Mouse (Mus musculus) cerebellum, adult 9-10 months (tissue): ENCODE data around the gene Ispd.

Experiments used
- DNase-seq: peaks from one replicate; pipeline ENCODE4 v3.0.0; 2022

Ispd gene

DNA sequence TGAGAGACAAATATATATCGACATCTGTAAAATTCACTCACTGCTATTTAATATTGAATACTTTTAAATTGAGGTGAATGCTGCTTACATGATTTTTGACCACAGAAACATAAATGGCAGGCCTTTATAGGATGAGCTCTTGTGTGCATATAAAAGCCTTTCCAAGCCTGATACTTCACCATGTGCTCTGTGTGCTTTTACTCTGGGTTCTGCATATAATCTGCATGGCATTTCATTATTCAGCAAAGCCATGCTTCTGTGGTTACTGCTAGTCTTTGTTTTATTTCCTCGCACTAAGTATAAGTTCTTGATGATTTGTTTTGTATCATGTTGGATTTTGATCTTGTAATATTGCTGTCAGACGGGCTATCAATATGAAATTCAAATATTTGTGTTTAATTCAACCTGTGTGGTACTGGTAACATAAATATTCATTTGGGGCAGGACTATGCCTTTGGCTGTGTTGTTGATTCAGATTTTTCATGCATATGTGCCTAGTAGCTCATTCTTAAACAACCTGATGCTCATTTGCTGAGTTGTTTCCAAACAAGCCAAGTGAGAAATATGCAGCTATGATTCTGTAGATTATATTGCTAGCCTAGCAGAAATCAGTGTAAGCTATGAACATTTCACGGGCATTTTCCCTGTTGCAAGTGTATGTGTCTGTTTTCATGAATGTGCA is 189.3 kb downstream of the Ispd start:
- DNase-seq = no peak

DNA sequence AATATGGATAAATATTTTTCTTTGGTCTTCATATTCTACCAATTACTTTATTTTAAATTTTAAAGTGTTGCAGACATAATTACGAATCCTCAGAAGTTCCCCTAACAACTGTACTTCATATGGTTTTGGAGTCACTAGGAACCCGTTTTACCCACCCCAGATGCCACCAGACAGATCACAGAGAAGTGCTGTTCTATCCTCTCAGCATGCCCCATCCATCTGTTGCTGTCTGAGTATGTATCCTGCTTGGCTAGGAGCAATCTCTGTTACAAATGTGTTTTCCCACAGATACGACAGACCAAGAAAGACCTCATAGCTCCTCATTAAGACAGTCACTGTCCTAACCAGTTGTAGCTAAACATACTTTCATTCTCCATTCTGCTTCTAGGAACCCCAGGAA is 203.6 kb downstream of the Ispd start:
- DNase-seq = no peak

DNA sequence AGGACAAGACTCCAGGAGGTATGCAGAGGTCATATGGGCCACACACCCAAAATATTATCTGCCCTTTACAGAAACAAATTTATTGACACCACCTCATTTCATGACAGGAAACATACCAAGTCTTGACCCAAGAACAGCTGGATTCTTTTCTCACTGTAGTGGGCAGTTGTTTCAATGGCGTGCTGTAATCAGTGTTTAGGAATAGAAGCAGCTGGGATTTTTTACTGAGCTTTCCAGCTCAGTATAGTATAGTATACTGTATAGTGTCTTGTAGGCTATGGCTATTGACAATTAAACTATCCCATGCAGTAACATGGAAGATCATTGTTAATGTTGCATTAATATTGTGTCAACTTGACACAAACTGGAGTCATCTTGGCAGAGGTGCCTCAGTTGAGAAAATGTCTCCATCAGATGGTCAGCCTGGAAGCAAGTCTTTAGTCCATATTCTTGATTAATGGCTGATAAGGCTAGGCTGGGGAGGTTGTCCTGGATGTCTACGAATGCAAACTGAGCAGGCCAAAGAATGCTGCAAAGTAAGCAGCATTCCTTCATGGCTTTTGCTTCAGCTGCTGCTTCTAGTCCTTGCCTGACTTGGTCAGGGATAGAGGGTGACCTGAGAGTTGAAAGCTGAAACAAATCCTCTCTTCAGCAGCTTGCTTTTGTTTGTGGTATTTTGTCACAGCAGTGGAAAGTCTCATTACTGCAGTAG is 216.4 kb downstream of the Ispd start:
- DNase-seq = no peak

DNA sequence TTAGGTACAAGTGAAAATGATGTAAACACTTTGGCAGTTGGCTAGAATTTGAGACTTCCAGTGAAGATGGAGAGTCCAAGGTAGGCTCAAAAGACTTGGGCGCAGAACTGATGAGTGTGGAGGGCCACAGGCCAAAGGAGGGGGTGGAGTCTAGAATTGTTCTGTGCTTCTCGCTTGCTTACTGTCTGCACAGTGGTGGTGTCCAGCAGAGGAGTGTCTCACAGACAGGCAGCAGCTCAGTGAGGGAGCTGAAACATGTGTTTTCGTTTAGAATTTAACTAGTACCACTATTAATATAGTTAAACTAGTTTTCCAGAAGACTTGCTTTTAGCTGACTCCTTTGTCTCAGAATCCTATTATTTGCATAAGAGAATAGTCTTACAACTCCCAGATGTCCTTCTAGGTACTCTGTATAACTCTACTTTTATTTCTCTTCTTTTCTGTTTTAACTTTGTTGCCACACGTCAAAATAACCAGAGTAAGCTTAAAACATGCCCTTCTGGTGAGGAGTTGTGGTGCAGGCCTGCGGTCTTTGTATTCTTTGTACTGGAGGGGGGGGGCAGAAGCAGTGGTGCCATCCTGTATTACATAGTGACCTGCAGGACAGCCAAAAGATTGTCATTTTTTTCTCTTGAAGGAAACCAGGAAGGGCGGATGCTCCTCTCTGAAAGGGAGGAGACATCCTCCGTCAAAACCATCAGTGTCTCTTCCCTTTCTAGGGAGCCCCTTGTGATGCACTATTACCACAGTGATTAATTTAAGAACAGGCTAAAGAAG is 240.9 kb downstream of the Ispd start:
- no peak for DNase-seq

DNA sequence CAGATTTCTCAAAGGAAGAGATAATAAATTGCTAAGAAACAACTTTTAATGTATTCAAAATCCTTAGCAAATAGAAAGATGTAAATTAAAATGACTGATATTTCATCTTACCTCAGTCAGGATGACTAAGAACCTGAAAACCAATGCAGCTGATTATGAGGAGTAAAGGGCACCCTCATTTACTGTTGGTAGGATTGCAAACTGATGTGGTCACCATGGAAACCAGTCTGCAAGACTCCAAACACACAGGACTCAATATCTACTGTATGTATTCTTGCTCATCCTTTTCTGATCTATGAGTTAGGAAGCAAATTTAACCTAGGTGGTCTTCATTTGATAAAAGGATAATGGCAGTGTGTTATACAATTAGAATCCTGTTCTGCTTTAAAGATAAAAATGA is 246.0 kb downstream of the Ispd start:
- DNase-seq = no peak

DNA sequence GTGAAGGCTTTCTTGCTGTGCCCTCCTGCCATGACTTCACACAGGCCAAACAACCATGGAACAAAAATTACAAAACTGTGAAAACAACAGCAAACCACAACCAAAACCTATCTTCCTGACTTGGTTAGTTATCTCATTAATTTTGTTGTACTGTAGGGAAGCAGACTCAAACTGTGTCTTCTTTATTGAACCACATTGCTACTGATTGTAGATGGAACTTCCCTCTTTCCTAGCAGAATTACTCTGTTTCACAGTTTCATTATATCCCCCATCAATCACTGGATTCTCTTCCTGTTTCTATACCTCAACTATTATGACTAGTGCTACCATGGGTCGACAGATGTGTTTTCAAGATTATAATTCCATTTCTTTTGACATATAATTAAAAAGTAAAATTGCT is 251.2 kb downstream of the Ispd start:
- no peak for DNase-seq

DNA sequence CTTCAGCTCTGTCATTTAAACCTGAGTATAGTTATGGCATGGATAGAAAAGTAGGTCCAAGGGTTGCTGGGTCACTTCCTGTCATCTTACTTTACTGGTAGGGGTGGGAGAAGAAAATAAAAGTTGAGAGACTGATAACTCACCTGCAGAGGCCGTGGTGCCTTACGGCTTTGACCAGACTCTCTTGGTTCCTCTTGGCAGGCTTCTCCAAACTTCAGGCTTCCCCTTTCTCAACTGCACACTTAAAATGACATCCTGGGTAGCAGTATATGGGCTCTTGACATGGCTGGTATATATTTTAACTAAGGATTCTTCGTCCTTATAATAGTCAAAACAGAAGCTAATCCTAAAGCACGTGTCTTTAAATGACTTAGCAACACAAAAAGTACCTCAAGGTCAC is 266.3 kb downstream of the Ispd start:
- DNase-seq = no peak

DNA sequence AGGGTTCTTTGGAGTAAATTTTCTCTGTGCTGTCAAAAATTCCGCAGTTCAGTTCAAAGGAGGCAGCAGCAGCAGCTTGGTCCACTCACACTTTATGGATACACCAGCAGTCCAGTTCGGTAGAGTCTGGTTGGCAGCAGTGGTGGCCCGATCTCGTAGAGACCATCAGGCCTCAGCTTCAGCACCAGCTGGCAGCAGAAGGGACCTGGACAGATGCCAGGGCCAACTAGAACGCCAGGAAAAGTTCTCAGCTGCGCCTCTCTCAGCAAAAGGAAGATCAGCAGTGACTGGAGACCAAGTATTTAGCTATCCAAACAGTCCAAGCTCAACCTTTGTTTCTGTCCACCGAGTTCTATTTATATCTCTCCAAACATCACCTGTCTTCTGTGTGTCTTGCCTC is 281.2 kb downstream of the Ispd start:
- peak; percentile 39 for DNase-seq

DNA sequence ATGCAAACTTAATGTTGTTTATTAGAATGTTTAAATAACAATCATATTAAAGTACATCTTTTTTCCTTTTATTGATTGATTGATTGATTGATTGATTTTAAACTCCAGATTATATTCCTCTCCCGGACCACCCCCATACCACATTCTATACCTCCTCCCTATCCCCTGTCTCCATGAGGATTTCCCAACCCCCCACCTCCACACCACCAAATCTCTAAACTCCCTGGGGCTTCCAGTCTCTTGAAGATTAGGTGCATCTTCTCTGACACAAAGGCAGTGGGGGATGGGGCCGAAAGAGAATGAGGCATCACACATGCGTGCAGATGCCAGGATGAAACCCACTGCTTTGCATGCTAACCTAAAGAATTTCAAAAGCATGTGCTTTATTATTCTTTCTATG is 283.5 kb downstream of the Ispd start:
- no peak for DNase-seq

DNA sequence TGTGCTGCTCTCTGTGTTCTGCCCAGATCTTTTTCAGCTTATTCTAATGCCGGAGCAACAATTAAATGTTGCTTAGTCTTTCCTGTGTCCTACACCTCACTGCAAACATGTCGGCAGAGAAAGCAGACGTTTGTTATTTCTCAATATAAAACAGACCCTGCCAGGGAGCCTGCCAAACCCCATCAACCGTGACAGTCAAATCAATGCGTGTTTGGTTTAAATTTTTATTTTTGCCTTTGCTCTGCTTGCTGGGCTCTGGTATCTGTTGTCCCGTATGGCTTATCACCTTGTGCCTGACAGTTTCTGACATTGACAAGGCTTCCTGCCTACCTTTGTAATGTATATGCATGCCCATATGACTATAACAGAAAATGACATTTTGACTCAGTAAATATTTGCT is 285.5 kb downstream of the Ispd start:
- DNase-seq = no peak

DNA sequence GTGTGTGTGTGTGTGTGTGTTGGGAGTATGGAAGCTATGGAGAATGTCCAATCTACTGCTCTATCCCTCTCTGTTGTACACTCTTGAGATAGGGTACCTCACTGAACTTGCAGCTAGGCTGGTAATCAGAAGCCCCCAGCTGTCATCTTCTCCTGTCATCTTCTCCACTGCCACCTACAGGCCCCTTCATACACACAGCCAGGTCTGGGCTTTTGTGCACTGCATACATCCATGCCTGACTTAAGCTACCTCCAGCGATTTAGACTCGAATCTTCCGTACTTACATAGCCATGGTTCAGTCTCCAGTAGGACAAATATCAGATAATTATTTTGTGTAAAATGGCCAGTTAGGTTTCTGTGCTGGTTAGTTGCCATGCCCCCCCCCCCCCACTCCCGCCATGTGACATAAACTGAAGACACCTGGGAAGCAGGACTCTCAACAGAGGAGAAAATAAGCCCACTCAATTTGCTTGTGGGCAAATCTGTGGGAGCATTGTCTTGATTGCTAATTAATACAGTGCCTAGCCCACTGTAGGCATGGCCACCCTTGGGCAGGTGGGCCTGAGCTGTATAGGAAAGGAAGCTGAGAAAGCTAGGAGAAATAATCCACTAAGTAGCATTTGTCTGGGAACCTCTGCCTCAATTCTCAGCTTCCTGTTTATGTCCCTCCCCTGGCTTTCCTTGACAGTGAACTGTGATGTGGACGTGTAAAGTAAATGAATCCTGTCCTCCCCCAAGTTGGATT is 289.1 kb downstream of the Ispd start:
- DNase-seq = no peak

DNA sequence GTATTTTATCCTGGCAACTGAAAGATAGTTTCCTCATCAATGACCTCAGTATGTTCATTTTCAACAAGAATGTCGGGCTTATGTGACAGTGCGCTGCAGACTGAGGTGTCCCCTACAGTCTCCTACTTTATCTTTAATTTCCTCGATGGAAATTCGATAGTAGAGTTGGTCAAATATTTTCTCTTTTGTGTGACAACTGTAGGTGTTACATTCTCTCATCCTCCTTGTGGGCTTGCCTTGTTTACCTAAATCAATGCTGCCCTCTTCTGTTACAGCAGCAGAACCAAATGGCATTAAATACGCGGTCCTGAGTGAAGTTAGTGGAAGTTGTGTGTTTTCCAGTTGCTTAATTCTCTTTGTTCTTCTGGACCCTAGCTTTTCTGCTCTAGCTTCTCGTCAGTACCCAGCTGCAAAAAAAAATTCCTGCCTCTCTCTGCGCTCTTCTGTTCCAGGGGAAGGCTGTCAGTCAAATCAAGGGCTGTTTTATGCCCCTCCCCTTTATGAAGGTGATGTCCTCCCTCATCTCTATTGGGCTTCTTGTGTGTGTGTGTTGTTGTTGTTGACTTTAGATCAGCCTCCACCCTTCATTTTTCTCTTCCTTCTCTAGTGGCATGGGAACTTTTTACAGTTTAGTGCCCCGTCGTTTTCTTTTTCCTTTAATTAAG is 289.8 kb downstream of the Ispd start:
- DNase-seq = no peak

DNA sequence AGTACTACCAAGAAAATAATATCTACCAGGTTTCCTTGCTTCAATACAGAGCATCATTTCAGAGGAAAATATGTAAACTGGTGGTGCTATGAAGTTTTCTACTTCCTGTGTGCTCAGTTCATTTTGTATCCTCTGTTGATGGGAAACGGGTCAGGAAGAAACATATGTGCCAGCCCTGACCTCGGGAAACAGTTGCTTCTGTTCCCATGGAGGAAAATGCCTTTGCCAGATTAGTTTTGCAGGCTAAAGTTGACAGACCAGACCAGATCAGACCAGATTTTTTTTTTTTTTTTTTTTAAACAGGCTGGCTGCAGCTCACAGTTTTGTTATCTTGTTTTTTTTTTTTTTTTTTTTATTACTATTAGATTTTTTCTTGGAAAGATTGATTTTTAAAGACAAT is 293.2 kb downstream of the Ispd start:
- no peak for DNase-seq

DNA sequence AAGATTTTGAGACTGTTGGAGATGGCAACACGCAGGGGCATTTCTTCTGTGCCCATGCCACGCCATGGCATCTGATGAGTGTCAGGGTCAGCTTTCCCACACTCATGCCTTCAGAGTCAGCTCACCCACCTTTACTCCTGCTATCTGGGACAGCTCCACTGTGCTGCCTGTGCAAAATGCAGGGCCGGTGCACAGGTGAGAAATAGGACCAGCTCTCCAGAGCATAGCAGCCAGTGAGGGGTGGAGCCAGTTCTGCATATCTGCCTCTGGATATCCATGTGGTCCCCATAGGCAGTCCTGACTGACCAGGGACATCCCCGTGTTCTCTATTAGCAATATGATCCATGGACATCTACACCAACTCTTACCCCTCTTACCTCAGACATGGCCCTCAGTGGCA is 297.0 kb downstream of the Ispd start:
- no peak for DNase-seq

DNA sequence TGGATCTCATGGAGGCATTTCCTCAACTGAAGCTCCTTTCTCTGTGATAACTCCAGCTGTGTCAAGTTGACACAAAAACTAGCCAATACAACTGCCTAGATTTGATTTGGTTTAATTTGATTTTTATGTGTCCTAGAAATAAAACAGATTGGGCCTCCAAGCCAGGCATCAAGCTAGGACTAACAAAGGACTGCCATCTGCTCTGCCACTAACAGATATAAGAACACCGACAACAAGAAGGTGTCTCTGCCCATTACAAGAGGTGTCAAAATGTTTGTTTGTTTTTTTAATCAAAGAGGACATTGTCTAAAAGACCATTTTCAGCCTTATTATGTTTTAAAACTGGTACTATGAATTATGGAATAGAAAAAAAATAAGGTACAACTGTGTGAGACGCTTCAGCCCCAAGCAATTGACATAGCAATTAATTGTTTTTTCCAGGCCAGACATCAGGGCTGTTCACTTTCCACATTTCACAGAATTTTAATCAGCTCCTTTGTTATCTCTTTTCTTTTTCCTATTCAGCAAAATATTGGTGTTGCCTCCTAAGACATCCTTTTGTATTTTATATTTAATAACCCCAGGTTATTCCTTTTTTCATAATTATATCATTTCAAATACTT is 299.7 kb downstream of the Ispd start:
- DNase-seq = no peak

DNA sequence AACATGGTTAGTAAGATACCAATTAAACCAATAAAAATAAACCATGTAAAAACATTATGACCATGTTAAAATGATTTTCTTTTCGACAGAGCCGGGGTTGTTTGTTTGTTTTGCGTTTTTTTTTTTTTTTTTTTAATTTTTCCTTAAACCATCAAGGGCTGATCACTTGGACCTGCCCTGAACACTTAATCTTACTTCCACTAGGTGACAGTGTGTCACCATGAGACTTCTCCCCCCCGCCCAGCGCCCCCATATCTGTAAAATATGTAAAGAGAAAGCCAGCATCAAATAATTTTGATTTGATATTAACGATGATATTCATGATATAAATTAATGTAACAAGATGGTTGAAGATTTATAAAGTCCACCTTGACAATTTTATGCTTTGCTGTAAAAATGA is 300.5 kb downstream of the Ispd start:
- no peak for DNase-seq

DNA sequence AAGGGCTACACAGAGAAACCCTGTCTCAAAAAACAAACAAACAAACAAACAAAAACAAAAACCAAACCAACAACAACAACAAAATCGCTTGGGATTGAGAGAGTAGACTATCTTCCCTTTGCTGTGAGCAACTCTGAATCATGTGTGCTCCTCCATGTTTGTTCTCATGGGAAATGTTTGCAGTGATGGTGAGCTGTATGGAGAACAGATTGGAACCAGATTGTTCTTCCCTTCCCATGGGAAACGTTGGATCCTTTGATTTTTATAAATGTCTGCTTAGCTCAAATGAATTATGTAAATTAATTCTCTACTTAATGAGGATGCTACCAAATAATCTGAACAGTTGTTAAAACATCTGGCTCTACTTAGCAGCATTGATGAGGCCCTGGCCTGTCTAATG is 312.8 kb downstream of the Ispd start:
- DNase-seq = no peak

DNA sequence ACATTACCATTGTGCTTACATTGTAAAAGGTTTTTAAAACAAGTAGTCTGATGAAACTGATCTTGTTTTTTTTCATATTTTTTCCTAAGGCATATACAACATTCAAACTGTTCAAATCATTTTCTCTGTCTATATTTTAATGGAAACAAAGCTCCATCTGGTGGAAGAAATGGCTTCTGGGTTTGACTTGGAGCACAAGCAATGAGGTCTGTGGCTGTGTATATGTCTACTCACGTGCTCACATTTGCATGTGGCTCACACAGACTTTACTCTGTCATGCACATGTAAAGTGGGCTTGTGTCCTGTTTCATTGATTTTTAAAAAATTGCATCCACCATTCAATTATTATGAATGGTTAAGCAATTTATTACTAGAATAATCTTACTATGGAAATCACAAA is 323.1 kb downstream of the Ispd start:
- no peak for DNase-seq

DNA sequence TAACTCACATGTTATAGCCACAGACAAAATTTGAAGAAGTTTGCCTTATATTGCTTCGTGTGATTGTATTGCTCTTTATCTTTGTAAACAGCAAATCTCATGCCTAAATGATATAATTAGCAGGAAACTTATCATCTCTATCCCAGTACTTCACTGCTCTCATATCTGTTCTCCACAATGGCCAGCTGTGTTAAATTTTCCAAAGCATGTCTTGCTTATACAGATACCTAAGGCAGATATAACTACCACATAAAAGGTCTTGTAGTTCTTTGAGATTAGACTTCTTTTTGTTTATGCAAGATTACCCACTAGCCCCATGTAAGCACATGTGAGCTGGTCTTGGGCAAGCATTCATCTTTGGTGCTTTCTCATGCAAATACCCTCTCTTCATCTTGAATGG is 327.6 kb downstream of the Ispd start:
- DNase-seq = no peak

DNA sequence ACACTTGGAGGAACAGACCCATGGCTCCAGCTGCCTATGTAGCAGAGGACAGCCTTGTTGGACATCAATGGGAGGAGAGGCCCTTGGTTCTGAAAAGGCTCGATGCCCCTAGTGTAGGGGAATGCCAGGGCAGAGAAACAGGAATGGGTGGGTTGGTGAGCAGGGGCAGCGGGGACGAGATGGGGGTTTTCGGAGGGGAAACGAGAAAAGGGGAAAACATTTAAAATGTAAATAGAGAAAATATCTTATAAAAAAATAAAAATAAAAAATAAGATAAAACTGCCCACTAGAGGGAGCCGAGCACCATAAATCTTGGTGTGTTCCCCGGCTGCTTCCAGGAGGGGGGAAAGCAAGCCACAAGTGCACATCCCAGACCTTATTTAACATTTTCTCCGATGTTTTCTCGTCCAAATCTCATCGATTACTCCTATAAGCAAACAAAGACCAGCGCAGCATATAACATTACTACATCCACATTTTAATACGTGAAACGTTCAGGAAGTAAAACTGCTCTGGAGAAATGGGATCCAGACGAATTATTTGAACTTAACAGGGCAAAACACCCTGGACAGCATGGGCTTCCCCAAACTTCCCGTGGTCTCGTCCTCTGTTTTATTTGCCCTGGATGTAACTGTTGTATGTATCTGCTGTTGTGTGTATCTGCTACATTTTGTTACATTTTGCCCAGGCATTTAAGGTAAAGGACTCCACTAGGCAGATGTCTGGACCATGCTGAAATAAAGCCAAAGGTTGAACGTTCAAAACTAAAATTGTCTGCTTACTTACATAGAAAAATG is 332.8 kb downstream of the Ispd start:
- peak; percentile 17 for DNase-seq

DNA sequence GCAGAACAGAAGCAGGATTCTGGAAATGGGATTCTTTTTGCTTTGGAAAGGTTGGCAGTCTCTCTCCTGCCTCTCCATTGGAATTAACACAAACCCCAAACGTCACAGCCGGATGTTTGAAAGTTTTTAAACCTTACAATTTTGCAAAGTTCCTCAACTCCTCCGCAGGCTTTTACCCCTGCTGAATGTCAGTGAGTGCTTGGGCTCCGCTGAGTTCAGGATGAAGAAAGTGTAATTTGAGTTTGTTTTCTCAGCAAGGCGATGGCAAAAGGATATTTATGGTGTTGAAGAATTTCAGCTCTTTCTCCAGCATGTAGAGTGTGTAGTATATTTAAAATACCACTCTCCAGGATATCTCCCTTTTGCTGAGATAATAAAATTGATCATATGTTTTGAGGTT is 336.3 kb downstream of the Ispd start:
- DNase-seq = no peak

DNA sequence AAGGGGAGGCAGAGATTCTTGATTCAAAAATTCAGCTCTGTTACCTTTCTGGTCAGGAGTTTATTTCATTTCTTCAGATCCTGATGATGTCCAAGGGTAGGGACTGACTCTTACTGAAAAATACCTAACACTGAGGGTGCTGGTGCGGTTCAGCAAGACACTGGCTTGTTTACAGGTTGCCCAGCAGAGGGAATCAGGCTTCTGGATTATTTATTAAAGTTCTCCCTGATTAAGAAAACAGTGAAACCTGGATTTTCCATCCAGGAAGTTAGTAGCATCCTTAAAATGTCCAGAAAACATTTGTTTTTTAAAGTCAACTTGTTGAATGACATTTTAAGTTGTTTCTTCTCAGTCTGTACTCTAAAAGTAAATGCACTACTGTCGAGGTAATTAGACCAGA is 337.2 kb downstream of the Ispd start:
- no peak for DNase-seq
